Mouse (Mus musculus) ES-Bruce4 (cell line): ENCODE data around the gene Tbce. TPM values are rescaled to one million over a fixed set of nuclear protein-coding genes. Genes with fewer than 3 reads are reported as not detected.
"Not testable (repeated sequence)": the region's sequence is repeated elsewhere in the genome, so short reads cannot be mapped to it uniquely, and the experiment has no call there.

Source experiments
- H3K27ac ChIP-seq: 2 replicates; pipeline ENCODE4 v1.5.1; 2012; ENCODE audit warnings: low read length, inconsistent platforms; ENCODE audit not compliant: insufficient read depth
- H3K27me3 ChIP-seq: 2 replicates; pipeline ENCODE4 v1.6.1; 2012; ENCODE audit warnings: mild to moderate bottlenecking, low read length, inconsistent platforms; ENCODE audit not compliant: control insufficient read depth, poor library complexity, insufficient read depth, severe bottlenecking
- H3K36me3 ChIP-seq: 2 replicates; pipeline ENCODE4 v1.6.1; 2012; ENCODE audit warnings: inconsistent platforms, mild to moderate bottlenecking, low read length, moderate library complexity; ENCODE audit not compliant: control insufficient read depth, poor library complexity, insufficient read depth, severe bottlenecking
- H3K4me1 ChIP-seq: one replicate; pipeline ENCODE4 v1.8.1; 2011; ENCODE audit warnings: low read length; ENCODE audit not compliant: control insufficient read depth, insufficient read depth
- H3K4me3 ChIP-seq: 2 replicates; pipeline ENCODE4 v1.5.1; 2011; ENCODE audit warnings: low read depth, mild to moderate bottlenecking, low read length
- H3K9ac ChIP-seq: 2 replicates; pipeline ENCODE4 v1.6.1; 2012; ENCODE audit warnings: low read depth, mild to moderate bottlenecking, inconsistent platforms; ENCODE audit not compliant: poor library complexity, severe bottlenecking
- H3K9me3 ChIP-seq: replicated peaks from 2 replicates; pipeline ENCODE4 v1.6.1; 2012; ENCODE audit warnings: mild to moderate bottlenecking, low read length, inconsistent platforms; ENCODE audit not compliant: control insufficient read depth, poor library complexity, insufficient read depth, severe bottlenecking
- CTCF ChIP-seq: IDR thresholded peaks from one replicate; pipeline ENCODE4 v1.8.1; 2011; ENCODE audit warnings: low read depth, low read length
- EP300 ChIP-seq: IDR thresholded peaks from 2 replicates; pipeline ENCODE4 v1.6.1; 2011; ENCODE audit warnings: low read depth, low read length; ENCODE audit not compliant: insufficient read depth
- POLR2A ChIP-seq: IDR thresholded peaks from one replicate; pipeline ENCODE4 v1.8.1; 2011; ENCODE audit warnings: low read length; ENCODE audit not compliant: insufficient read depth
- polyA plus RNA-seq: library from polyadenylated mRNA; stranded (reverse); fragments of >200 nt; gene quantifications from 2 replicates; pipeline ENCODE4 v1.2.4, GENCODE M21; 2011; ENCODE audit warnings: low read depth; ENCODE audit not compliant: missing spikeins, insufficient read depth, insufficient read length

Tbce gene
- polyA plus RNA-seq, 1 experiment = 75.1 TPM

DNA sequence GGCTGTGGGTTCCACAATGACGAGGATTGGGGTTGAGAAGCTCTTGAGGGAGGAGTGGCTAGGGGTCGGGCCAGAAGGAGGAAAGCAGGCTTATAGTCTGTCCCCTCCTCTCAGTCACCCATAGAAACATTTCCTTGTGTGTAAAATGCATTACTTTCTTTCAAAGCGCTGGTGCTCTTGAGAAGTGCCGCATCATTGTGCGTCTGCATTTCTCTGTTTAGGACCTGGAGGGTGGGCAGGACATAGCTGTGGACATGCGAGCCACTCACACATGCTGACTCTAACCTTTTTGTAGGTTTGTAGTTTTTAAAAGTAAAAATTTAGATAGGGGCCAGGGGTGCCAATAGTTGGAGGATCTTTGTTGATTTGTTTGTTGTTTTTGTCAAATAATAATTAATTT lies 55.9 kb downstream of the Tbce start:
- Histone ChIP-seq H3K9ac (no peak overlapping the region), H3K4me1 (no peaks in the 10 kb centered on the region), H3K4me3 (no peak overlapping the region), H3K27me3 (no peaks in the 10 kb centered on the region), H3K9me3 (no peaks in the 10 kb centered on the region), H3K36me3 (peaks cover 6% of the 10 kb centered on the region), H3K27ac (no peak overlapping the region)
- TF ChIP-seq EP300 (no peak), CTCF (no peak), POLR2A (no peak)

DNA sequence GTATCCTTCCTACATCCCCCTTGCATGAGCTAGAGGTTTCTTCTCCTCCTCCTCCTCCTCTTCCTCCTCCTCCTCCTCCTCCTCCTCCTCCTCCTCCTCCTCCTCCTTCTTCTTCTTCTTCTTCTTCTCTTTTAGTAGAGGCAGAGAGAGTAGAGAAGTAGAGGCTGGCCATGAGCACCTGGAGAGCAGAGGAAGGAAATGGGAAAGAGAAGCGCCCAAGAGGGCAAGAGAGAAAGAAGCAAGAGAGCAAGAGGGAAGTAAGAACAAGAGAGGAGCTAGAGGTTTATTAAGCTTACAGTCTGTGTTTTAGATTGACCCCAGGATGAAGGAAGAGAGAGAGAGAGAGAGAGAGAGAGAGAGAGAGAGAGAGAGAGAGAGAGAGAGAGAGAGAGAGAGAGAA lies 57.6 kb downstream of the Tbce start:
- H3K27me3 ChIP-seq, H3K36me3 ChIP-seq, H3K27ac ChIP-seq, H3K9me3 ChIP-seq, H3K4me3 ChIP-seq, H3K9ac ChIP-seq, H3K4me1 ChIP-seq: not testable (repeated sequence)

DNA sequence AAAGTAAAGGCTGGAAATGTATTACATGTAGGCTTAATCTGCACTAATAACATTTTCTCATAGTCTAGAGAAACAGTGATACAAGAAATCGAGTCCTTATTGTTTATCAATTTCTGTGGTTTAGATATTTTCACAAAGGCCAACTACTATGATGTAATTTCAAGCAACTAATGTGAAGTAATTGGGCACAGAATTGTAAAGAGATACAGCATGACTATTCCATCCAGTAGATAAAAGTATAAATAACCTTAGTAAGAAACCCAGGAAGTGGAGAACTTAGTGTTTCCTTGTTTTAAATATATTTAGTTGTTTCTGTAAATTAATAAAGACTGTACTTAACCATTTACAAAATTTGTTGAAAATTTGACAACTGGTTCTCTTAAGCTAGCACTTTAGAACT lies 69.6 kb downstream of the Tbce start:
- Histone ChIP-seq H3K4me3 (no peak overlapping the region), H3K4me1 (no peaks in the 10 kb centered on the region), H3K27me3 (no peaks in the 10 kb centered on the region), H3K9me3 (no peaks in the 10 kb centered on the region), H3K9ac (no peak overlapping the region), H3K27ac (no peak overlapping the region), H3K36me3 (peaks cover 8% of the 10 kb centered on the region)
- TF ChIP-seq POLR2A (no peak), EP300 (no peak), CTCF (no peak)

DNA sequence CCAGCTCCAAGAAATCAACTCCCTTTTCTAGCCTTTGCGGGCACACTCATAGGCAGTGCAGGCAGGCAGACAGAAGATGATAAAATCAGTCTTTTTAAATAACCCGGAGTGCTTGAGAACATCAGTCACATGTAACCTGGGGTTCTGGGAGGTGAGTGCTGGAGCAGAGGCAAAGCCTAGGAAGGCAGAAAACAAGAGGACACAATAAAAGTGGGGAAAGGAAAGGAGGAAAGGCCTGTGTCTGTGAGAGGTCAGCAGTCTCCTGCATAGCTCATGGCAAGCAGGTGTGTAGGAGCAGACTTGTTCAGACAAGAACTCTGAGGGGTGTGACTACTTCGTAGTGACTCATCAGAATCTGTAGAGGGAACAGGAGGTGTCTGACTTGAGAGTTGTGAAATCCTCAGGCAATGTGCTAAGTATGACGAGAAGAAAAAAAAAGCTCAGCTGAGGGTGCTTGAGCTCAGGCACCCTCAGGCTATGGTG lies 70.8 kb downstream of the Tbce start:
- no peaks in the 10 kb centered on the region for H3K27me3 ChIP-seq
- no peaks in the 10 kb centered on the region for H3K4me1 ChIP-seq
- no peak overlapping the region for H3K4me3 ChIP-seq
- TF ChIP-seq CTCF (no peak), EP300 (peak; percentile 80)
- H3K36me3 ChIP-seq = peaks cover 8% of the 10 kb centered on the region
- no peaks in the 10 kb centered on the region for H3K9me3 ChIP-seq
- H3K27ac ChIP-seq = peak overlapping the region; percentile 95
- H3K9ac ChIP-seq = peak overlapping the region; percentile 57

DNA sequence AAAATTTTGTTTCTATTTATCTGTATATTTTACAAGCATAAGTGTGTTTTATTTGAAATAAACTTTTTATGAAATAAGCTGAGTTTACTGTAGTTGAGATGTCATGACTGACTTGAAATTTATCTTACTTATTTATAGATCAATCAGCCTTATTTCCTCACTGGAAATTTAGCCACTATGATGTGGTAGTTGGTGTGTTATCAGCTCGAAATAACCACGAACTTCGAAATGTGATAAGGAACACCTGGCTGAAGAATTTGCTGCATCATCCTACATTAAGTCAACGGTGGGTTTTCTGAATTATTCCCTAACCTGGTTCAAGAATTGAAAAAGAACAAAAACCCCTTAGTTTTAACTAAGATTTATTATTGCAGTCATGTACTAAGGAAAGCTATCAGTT lies 73.3 kb downstream of the Tbce start:
- TF ChIP-seq POLR2A (no peak), EP300 (no peak), CTCF (no peak)
- H3K9me3 ChIP-seq = no peaks in the 10 kb centered on the region
- H3K9ac ChIP-seq = no peak overlapping the region
- peaks cover 8% of the 10 kb centered on the region for H3K36me3 ChIP-seq
- H3K27ac ChIP-seq = no peak overlapping the region
- H3K4me3 ChIP-seq = no peak overlapping the region
- H3K27me3 ChIP-seq = no peaks in the 10 kb centered on the region
- no peaks in the 10 kb centered on the region for H3K4me1 ChIP-seq

DNA sequence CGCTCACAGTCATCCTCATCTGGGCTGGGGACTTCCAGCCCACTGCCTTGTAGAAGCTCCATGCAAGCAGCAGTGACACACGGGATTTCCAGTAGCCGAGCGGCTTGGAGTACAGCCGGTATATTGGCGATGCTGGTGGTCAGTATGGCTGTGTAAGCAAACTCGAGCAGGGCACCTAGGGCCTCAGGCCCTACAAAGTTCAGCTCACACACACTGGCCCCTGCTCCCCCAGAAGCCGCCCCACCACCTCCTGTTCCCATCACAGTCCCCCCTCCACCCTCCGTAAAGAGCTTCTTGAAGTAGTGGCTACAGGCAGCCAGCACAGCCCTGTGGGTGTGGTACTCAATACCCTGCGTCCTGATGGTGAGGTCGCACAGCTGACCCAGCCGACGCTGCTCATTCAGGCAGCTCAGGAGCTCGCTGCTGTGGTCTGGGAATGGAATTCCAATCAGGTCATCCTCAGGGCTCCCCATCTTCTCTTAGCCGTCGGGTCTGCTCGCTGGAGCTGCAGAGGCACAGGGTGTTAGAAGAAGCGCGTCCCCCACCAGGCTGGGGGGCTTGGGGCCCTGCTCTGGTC lies 74.0 kb downstream of the Tbce start:
- H3K4me1 ChIP-seq = no peaks in the 10 kb centered on the region
- H3K4me3 ChIP-seq = peak overlapping the region; percentile 1; the same call in 1 of the 2 replicates
- no peaks in the 10 kb centered on the region for H3K27me3 ChIP-seq
- no peaks in the 10 kb centered on the region for H3K9me3 ChIP-seq
- H3K36me3 ChIP-seq = peaks cover 8% of the 10 kb centered on the region
- H3K9ac ChIP-seq = peak overlapping the region; percentile 13; the same call in 1 of the 2 replicates
- no peak for TF ChIP-seq EP300
- TF ChIP-seq POLR2A = no peak
- TF ChIP-seq CTCF = no peak
- H3K27ac ChIP-seq = no peak overlapping the region
